Mouse (Mus musculus) lung, adult 10 weeks (tissue): ENCODE results near the gene Cntnap2. TPM values are rescaled to one million over a fixed set of nuclear protein-coding genes. Genes with fewer than 3 reads are reported as not detected.

Experiments
- polyA plus RNA-seq: library from polyadenylated mRNA; stranded (reverse); fragments of 350-450 nt; fragmentation: Illumina TruSeq; extraction: RNeasy Lipid Tissue Mini Kit (QIAGEN cat#74804); gene quantifications from one replicate; pipeline ENCODE4 v1.2.3, GENCODE M21; 2014; ENCODE audit warnings: low read depth, low replicate concordance; ENCODE audit not compliant: insufficient read depth

Cntnap2 gene
- not detected for polyA plus RNA-seq

GRCm38 (mm10) chr6:45059091-45059490 is at the start of gene Cntnap2:
Gene Cntnap2 (plus strand): TSS chr6:45059357.

